Mouse (Mus musculus) stomach, postnatal 0 days (tissue): Measurements from ENCODE around the gene Mgat4a. TPM values are rescaled to one million over a fixed set of nuclear protein-coding genes. Genes with fewer than 3 reads are reported as not detected.
A peak's percentile ranks its signal among the peaks of the same experiment; 100 is the strongest.

Source experiments
- ATAC-seq: fragments of 200-750 bp; cut with Nextera tagmentation; 2 replicates; pipeline ENCODE4 v1.8.0; 2017; ENCODE audit not compliant: low FRiP score, low TSS enrichment
- DNase-seq: peaks from one replicate; pipeline ENCODE4 v3.0.0-alpha.2; 2016; ENCODE audit warnings: low spot score
- H3K27ac ChIP-seq: fragments of 300-500 bp; sonication (generic); replicated peaks from 2 replicates; pipeline ENCODE4 v1.5.1; 2014; ENCODE audit warnings: mild to moderate bottlenecking, control low read depth
- H3K27me3 ChIP-seq: fragments of 300-500 bp; sonication (generic); 2 replicates; pipeline ENCODE4 v1.6.1; 2014; ENCODE audit warnings: low read length; ENCODE audit not compliant: control insufficient read depth, insufficient read depth
- H3K36me3 ChIP-seq: fragments of 300-500 bp; sonication (generic); 2 replicates; pipeline ENCODE4 v1.6.1; 2014; ENCODE audit warnings: low read length, mixed read lengths; ENCODE audit not compliant: control insufficient read depth, insufficient read depth
- H3K4me1 ChIP-seq: fragments of 300-500 bp; sonication (generic); replicated peaks from 2 replicates; pipeline ENCODE4 v1.6.1; 2014; ENCODE audit warnings: antibody characterized with exemption; ENCODE audit not compliant: control insufficient read depth, insufficient read depth
- H3K4me2 ChIP-seq: fragments of 300-500 bp; sonication (generic); replicated peaks from 2 replicates; pipeline ENCODE4 v1.6.1; 2014; ENCODE audit warnings: low read depth, mild to moderate bottlenecking, control low read depth, moderate library complexity
- H3K4me3 ChIP-seq: fragments of 300-500 bp; sonication (generic); 2 replicates; pipeline ENCODE4 v1.5.1; 2014; ENCODE audit warnings: low read depth, low read length, control low read depth
- H3K9ac ChIP-seq: fragments of 300-500 bp; sonication (generic); 2 replicates; pipeline ENCODE4 v1.6.1; 2014; ENCODE audit warnings: mild to moderate bottlenecking, low read length, control low read depth, mixed read lengths
- H3K9me3 ChIP-seq: fragments of 300-500 bp; sonication (generic); 2 replicates; pipeline ENCODE4 v1.6.1; 2016; ENCODE audit warnings: low read length; ENCODE audit not compliant: control insufficient read depth
- CTCF ChIP-seq: IDR thresholded peaks from 2 replicates; pipeline ENCODE4 v1.5.1; 2016; ENCODE audit warnings: antibody characterized with exemption, low read depth, mild to moderate bottlenecking, moderate library complexity
- EP300 ChIP-seq: optimal IDR thresholded peaks from 2 replicates; pipeline ENCODE3; 2016; ENCODE audit warnings: antibody characterized with exemption
- WGBS: fragments of 180-500 bp; shearing (Covaris S2); extraction: QIAGEN DNeasy Blood & Tissue Kit; methylation state at CpG from one replicate; pipeline ENCODE4 v1.1.7; 2014; 5-methylcytosine and 5-hydroxymethylcytosine counted together
- polyA plus RNA-seq: library from polyadenylated mRNA; unstranded; fragments of >200 nt; fragmentation: Nextera tagmentation; extraction: Ambion mirVana; gene quantifications from 2 replicates; pipeline ENCODE4 v1.2.1, GENCODE M21; 2015

Gene Mgat4a
- polyA plus RNA-seq, 1 experiment from 2014 or later: 13.8 TPM

DNA sequence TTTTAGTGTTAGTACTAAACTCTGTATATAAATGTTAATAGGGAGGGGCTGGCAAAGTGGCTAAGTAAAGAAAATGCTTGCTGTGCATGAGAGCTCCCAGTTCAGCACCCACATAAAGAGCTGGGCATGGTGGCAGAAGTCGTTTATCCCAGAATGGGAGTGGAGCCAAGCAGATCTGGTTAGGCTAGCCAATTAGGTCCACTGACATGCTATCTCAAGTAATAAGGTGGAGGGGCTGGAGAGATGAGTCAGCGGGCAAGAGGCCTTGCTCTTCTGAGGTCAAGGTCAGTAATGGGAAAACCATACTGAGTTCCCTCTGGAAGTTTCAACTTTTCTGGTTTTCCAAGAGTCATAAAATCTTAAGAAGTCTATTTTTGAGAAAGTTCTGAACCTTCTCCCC lies 111.9 kb downstream of the Mgat4a start:
- ATAC-seq (no peak), DNase-seq (no peak)
- H3K9me3 ChIP-seq: no peaks in the 10 kb centered on the region
- H3K27me3 ChIP-seq: no peaks in the 10 kb centered on the region
- 0 out of 2 replicates have a peak overlapping the region, but pooled peaks have one; percentile 31 for H3K9ac ChIP-seq
- no peak overlapping the region for H3K27ac ChIP-seq
- peak overlapping the region; percentile 87; the same call in 1 of the 2 replicates for H3K4me3 ChIP-seq
- H3K4me2 ChIP-seq: peak overlapping the region; percentile 88
- H3K4me1 ChIP-seq: no peaks in the 10 kb centered on the region
- 54% methylated on average over 2 of the region's 2 CpGs for WGBS
- TF ChIP-seq CTCF (no peak), EP300 (no peak)
- peaks cover 7% of the 10 kb centered on the region; the same call in 1 of the 2 replicates for H3K36me3 ChIP-seq

GRCm38 (mm10) chr1:37427144-37427875 lies 113.5 kb downstream of the Mgat4a start:
- Histone ChIP-seq H3K36me3 (no peaks in the 10 kb centered on the region), H3K4me1 (no peaks in the 10 kb centered on the region), H3K4me3 (no peak overlapping the region), H3K9ac (no peak overlapping the region), H3K27me3 (no peaks in the 10 kb centered on the region), H3K4me2 (no peak overlapping the region), H3K27ac (no peak overlapping the region), H3K9me3 (no peaks in the 10 kb centered on the region)
- ATAC-seq: no peak
- TF ChIP-seq EP300 (no peak), CTCF (no peak)
- 95% methylated on average over 8 of the region's 8 CpGs for WGBS
- DNase-seq: no peak

- ATAC-seq (peak; percentile 84), DNase-seq (peak; percentile 27)
- H3K9me3 ChIP-seq: no peaks in the 10 kb centered on the region
- TF ChIP-seq CTCF: peak; percentile 99
- no peak for TF ChIP-seq EP300
- peaks cover 8% of the 10 kb centered on the region for H3K36me3 ChIP-seq
- WGBS: 93% methylated on average over 1 of the region's 1 CpGs
- no peak overlapping the region for H3K9ac ChIP-seq
- H3K4me3 ChIP-seq: no peak overlapping the region
- no peak overlapping the region for H3K27ac ChIP-seq
- H3K4me2 ChIP-seq: no peak overlapping the region
- no peaks in the 10 kb centered on the region for H3K27me3 ChIP-seq
- H3K4me1 ChIP-seq: no peaks in the 10 kb centered on the region
Observed at GRCm38 (mm10) chr1:37419420-37419819, 121.4 kb downstream of the Mgat4a start.

GRCm38 (mm10) chr1:37415394-37415793 lies 125.4 kb downstream of the Mgat4a start:
- no peaks in the 10 kb centered on the region for H3K27me3 ChIP-seq
- no peak for TF ChIP-seq EP300
- TF ChIP-seq CTCF: no peak
- no peak overlapping the region for H3K4me3 ChIP-seq
- ATAC-seq: no peak
- H3K9me3 ChIP-seq: no peaks in the 10 kb centered on the region
- H3K4me1 ChIP-seq: no peaks in the 10 kb centered on the region
- no peak overlapping the region for H3K27ac ChIP-seq
- H3K36me3 ChIP-seq: peaks cover 8% of the 10 kb centered on the region
- H3K4me2 ChIP-seq: no peak overlapping the region
- no peak overlapping the region for H3K9ac ChIP-seq
- no peak for DNase-seq
- 79% methylated on average over 1 of the region's 1 CpGs for WGBS

DNA sequence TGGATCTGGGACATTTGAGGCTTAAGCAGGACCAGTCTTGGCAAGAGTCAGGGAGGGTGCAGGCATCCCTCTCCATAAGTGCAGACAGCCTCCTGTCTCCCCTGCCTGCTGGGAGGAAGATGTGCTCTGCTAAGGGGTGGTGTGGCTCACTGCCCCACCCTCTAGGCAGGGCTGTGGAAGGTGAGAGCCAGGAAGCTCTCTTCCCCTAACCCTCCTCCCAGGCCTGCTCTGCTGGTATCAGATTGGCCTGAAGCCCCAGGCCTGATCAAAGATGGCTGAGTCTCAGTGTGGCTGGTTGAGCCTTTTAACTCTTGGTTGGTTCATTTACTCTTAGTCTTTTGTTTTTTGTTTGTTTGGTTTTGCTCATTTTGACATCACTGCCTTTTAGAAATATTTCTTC lies 131.2 kb downstream of the Mgat4a start:
- ATAC-seq (no peak), DNase-seq (no peak)
- Histone ChIP-seq H3K9me3 (no peaks in the 10 kb centered on the region), H3K4me3 (no peak overlapping the region), H3K27me3 (no peaks in the 10 kb centered on the region), H3K4me1 (no peaks in the 10 kb centered on the region), H3K4me2 (no peak overlapping the region), H3K36me3 (0 out of 2 replicates have a peak, but pooled peaks cover 4% of the 10 kb centered on the region), H3K9ac (no peak overlapping the region; the same call in 1 of the 2 replicates), H3K27ac (no peak overlapping the region)
- TF ChIP-seq EP300 (no peak), CTCF (no peak)

- WGBS: 75% methylated on average over 3 of the region's 3 CpGs
- TF ChIP-seq EP300 (no peak), CTCF (no peak)
- H3K9ac ChIP-seq: no peak overlapping the region
Observed at GRCm38 (mm10) chr1:37408678-37409077, 132.1 kb downstream of the Mgat4a start.

More at GRCm38 (mm10) chr1:37408678-37409077, 132.1 kb downstream of the Mgat4a start:
- Histone ChIP-seq H3K9me3 (no peaks in the 10 kb centered on the region), H3K4me3 (no peak overlapping the region), H3K4me1 (no peaks in the 10 kb centered on the region), H3K27ac (no peak overlapping the region), H3K36me3 (0 out of 2 replicates have a peak, but pooled peaks cover 4% of the 10 kb centered on the region), H3K4me2 (no peak overlapping the region), H3K27me3 (no peaks in the 10 kb centered on the region)
- DNase-seq (no peak), ATAC-seq (no peak)
